Mouse (Mus musculus): Measurements from ENCODE around the gene Pabpc5.

DNA sequence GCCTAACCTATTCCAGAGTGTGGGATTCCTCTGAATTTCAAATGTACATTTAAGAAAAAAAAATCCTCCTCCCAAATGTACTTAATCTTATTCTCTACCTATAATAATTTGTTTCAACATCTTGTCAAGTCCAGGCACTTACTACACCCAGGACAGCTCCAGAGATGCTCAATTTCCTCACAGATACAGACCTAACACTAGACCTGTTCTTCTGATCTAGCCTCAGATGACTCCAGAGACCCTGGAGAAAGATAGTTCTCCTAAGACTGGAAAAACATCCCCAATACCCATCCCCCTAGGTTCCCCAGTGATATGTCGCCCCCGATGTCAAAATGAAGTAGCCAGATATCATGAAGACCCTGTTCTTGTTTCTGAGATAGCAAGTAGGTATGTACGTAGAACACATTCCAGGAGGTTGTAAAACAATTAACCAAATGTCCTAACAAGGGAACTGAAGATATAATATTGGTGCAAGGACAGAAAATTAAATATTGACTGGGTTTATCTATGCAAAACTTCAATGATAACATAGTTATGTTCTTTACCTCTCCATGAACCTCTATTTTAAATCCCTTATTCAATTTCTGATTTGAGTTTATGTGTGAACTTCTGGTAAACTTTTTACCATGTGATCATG lies 39.9 kb upstream of the Pabpc5 start:
- TF ChIP-seq EP300 (IDR thresholded peaks at IDR 0.05; ENCODE audit: insufficient read depth, low read depth, low read length) (no peak), CTCF (IDR thresholded peaks at IDR 0.05) (no peak), POLR2A (IDR thresholded peaks at IDR 0.05; ENCODE audit: insufficient read depth, low read depth, low read length) (no peak)
